Mouse (Mus musculus): ENCODE results near the gene Hira. TPM values are rescaled to one million over a fixed set of nuclear protein-coding genes. Genes with fewer than 3 reads are reported as not detected.
"Not testable (repeated sequence)": the region's sequence is repeated elsewhere in the genome, so short reads cannot be mapped to it uniquely, and the experiment has no call there.

Hira gene
- polyA plus RNA-seq, 1 experiment from 2014 or later = 14.6 TPM

DNA sequence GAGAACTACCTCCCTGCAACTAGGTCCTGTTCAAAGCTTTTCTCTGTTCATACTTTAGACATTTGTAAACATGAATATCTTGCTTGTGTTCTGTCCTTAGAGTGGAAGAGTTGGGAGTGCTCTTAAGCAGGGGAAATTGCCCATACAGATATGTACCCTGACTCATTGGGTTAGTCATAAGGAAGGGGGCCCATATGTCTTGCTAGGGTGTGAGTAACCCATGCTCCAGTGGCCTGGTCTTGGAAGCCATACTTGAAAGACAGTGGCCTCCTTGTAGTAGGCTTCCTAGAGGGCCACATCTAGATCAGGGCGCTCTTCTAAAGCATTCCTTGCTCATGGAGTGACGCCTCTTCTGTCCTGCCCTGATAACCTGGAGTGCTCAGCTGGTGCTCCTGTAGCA lies 73.5 kb downstream of the Hira start:
- WGBS = 97% methylated on average over 2 of the region's 2 CpGs
- H3K4me2 ChIP-seq (replicated peaks; ENCODE audit: low read depth, low read length) = no peak overlapping the region
- H3K27ac ChIP-seq (ENCODE audit: low read depth, low read length) = no peak overlapping the region
- no peak for ATAC-seq (ENCODE audit: low FRiP score, low TSS enrichment)
- H3K9ac ChIP-seq (ENCODE audit: low read depth, low read length) = no peak overlapping the region
- peaks cover 82% of the 10 kb centered on the region for H3K36me3 ChIP-seq (ENCODE audit: control insufficient read depth, insufficient read depth, low read length)
- no peak overlapping the region for H3K4me3 ChIP-seq (ENCODE audit: low read length)
- H3K9me3 ChIP-seq (ENCODE audit: control insufficient read depth, low read length) = no peaks in the 10 kb centered on the region
- no peaks in the 10 kb centered on the region for H3K4me1 ChIP-seq (ENCODE audit: control insufficient read depth, insufficient read depth, low read length)
- no peaks in the 10 kb centered on the region for H3K27me3 ChIP-seq (ENCODE audit: control insufficient read depth, insufficient read depth, low read length)

DNA sequence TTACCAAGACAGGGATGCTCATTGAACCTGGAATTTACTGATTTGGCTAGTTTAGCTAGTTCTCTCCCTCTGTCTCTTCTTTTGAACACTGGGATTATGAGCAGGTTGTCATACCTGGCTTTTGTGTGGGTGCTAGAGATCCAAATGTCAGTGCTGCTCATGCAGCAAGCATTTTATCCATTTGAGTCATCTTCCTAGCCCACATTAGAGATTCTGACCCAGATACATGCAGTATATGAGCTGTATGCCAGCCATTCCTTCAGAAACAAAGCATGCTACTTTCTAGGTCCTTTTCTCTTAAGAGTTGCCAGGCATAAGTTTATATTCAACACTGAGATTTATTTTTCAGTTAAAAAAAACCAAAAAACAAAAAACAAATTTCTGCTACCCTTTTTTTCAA lies 76.0 kb downstream of the Hira start:
- Histone ChIP-seq H3K9ac (ENCODE audit: low read depth, low read length) (no peak overlapping the region), H3K4me3 (ENCODE audit: low read length) (no peak overlapping the region), H3K36me3 (ENCODE audit: control insufficient read depth, insufficient read depth, low read length) (peaks cover 81% of the 10 kb centered on the region), H3K27me3 (ENCODE audit: control insufficient read depth, insufficient read depth, low read length) (no peaks in the 10 kb centered on the region), H3K9me3 (ENCODE audit: control insufficient read depth, low read length) (no peaks in the 10 kb centered on the region), H3K4me1 (ENCODE audit: control insufficient read depth, insufficient read depth, low read length) (no peaks in the 10 kb centered on the region), H3K4me2 (replicated peaks; ENCODE audit: low read depth, low read length) (no peak overlapping the region), H3K27ac (ENCODE audit: low read depth, low read length) (no peak overlapping the region)
- no peak for ATAC-seq (ENCODE audit: low FRiP score, low TSS enrichment)

DNA sequence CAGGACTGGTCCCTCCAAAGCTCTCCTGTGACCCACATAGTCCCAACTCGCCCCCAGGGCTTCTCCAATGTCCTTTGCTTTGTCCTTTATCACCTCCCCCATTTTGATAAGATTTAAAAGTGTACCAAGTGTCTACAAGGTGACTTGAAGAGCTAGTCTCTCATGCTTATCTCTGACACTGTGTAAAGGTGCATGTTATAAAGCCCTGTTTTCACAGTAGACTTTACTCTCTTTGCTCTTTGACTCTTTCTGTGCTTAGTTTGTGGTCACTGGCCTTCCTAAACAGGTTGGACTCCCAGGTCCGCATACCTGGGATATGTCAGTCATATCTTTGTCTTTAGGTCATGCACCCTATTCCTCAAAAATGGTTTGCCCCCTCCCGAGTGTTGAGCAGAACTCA lies 78.2 kb downstream of the Hira start:
- no peak for ATAC-seq (ENCODE audit: low FRiP score, low TSS enrichment)
- WGBS = 86% methylated on average over 3 of the region's 3 CpGs
- Histone ChIP-seq H3K4me2 (replicated peaks; ENCODE audit: low read depth, low read length) (no peak overlapping the region), H3K9ac (ENCODE audit: low read depth, low read length) (no peak overlapping the region), H3K36me3 (ENCODE audit: control insufficient read depth, insufficient read depth, low read length) (peaks cover 63% of the 10 kb centered on the region), H3K4me3 (ENCODE audit: low read length) (no peak overlapping the region), H3K27me3 (ENCODE audit: control insufficient read depth, insufficient read depth, low read length) (no peaks in the 10 kb centered on the region), H3K4me1 (ENCODE audit: control insufficient read depth, insufficient read depth, low read length) (no peaks in the 10 kb centered on the region), H3K27ac (ENCODE audit: low read depth, low read length) (no peak overlapping the region), H3K9me3 (ENCODE audit: control insufficient read depth, low read length) (peaks cover 4% of the 10 kb centered on the region)

DNA sequence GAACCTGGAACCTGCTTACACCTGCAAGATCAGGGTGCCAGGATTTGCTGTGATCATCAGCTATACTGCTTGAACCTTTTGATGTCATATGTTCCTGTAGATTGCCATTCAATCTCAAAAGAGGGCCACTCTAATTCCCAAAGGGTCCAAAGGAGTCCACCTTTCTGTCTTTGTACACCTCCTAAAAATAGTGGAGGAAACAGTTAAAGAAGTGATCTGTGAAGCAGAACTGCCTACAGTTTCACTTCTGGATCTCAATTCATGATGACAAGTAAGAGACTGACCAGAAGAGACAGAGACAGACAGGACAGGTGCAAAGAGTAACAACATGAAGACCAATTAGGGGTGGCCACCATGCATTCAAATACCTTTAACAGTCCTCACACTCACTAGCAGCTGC lies 86.6 kb downstream of the Hira start:
- no peaks in the 10 kb centered on the region for H3K4me1 ChIP-seq (ENCODE audit: control insufficient read depth, insufficient read depth, low read length)
- no peaks in the 10 kb centered on the region for H3K27me3 ChIP-seq (ENCODE audit: control insufficient read depth, insufficient read depth, low read length)
- no peak overlapping the region for H3K27ac ChIP-seq (ENCODE audit: low read depth, low read length)
- peaks cover 10% of the 10 kb centered on the region for H3K9me3 ChIP-seq (ENCODE audit: control insufficient read depth, low read length)
- H3K36me3 ChIP-seq (ENCODE audit: control insufficient read depth, insufficient read depth, low read length) = peaks cover 50% of the 10 kb centered on the region
- no peak for ATAC-seq (ENCODE audit: low FRiP score, low TSS enrichment)
- no peak overlapping the region for H3K4me3 ChIP-seq (ENCODE audit: low read length)
- no peak overlapping the region for H3K9ac ChIP-seq (ENCODE audit: low read depth, low read length)
- no peak overlapping the region for H3K4me2 ChIP-seq (replicated peaks; ENCODE audit: low read depth, low read length)

DNA sequence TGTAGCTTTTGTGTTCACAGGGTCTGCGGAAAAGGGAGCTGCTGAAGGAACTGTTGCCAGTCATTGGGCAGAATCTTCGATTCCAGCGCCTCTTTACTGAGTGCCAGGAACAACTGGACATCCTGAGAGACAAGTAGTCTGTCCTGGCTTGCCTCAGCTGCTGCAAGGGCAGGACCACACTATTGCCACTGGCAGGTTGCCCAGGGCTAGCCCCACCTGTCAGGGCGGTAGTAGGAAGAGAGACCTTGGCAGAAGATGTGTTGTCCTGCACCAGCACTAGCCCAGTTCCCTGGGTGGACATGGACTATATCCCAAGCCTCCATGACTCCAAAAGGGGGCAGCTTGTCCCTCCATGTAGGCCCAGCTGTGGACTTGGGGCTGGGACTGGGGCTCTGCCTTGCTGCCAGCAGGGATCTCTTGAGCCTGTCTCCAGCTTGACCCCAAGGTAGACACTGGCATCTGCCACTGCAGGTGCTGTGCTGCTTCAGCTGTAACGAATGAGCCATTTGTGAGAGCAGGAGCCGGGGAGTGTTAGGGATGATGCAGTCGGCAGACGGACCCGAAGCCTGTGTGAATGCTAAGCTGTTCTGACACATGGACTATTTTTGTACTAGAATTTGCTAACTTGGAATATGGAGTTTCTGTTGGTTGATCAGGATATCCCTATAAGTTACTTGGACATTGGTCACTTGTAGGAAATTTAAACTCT lies 92.7 kb downstream of the Hira start:
- WGBS = 96% methylated on average over 9 of the region's 9 CpGs
- no peak for ATAC-seq (ENCODE audit: low FRiP score, low TSS enrichment)
- H3K9me3 ChIP-seq (ENCODE audit: control insufficient read depth, low read length) = no peaks in the 10 kb centered on the region
- no peak overlapping the region for H3K4me2 ChIP-seq (replicated peaks; ENCODE audit: low read depth, low read length)
- H3K27me3 ChIP-seq (ENCODE audit: control insufficient read depth, insufficient read depth, low read length) = no peaks in the 10 kb centered on the region
- no peak overlapping the region for H3K9ac ChIP-seq (ENCODE audit: low read depth, low read length)
- no peaks in the 10 kb centered on the region for H3K4me1 ChIP-seq (ENCODE audit: control insufficient read depth, insufficient read depth, low read length)
- H3K27ac ChIP-seq (ENCODE audit: low read depth, low read length) = no peak overlapping the region
- peaks cover 39% of the 10 kb centered on the region for H3K36me3 ChIP-seq (ENCODE audit: control insufficient read depth, insufficient read depth, low read length)
- no peak overlapping the region for H3K4me3 ChIP-seq (ENCODE audit: low read length)

DNA sequence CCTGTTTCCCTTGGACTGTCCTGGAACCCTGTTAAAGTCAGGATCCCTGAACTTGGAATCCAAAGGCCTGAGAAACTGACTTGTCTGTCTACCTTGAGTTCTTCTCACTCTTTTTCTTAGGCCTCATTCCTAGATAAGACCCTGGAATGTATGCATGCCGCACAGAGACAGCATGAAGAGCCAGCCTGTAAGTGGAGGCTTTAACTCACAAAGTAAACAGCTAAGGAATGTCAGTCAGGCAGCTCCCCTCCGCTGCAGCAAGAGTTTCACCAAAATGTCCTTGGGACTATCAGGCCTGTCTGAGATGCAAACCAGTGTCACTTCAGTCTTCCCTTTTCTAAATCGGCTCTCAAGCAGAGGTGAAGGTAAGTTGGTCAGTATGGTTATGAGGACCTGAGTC lies 94.0 kb downstream of the Hira start:
- Histone ChIP-seq H3K4me1 (ENCODE audit: control insufficient read depth, insufficient read depth, low read length) (no peaks in the 10 kb centered on the region), H3K9ac (ENCODE audit: low read depth, low read length) (no peak overlapping the region), H3K4me2 (replicated peaks; ENCODE audit: low read depth, low read length) (no peak overlapping the region), H3K9me3 (ENCODE audit: control insufficient read depth, low read length) (no peaks in the 10 kb centered on the region), H3K27ac (ENCODE audit: low read depth, low read length) (no peak overlapping the region), H3K4me3 (ENCODE audit: low read length) (no peak overlapping the region), H3K36me3 (ENCODE audit: control insufficient read depth, insufficient read depth, low read length) (peaks cover 32% of the 10 kb centered on the region), H3K27me3 (ENCODE audit: control insufficient read depth, insufficient read depth, low read length) (no peaks in the 10 kb centered on the region)
- 87% methylated on average over 3 of the region's 3 CpGs for WGBS
- no peak for ATAC-seq (ENCODE audit: low FRiP score, low TSS enrichment)

DNA sequence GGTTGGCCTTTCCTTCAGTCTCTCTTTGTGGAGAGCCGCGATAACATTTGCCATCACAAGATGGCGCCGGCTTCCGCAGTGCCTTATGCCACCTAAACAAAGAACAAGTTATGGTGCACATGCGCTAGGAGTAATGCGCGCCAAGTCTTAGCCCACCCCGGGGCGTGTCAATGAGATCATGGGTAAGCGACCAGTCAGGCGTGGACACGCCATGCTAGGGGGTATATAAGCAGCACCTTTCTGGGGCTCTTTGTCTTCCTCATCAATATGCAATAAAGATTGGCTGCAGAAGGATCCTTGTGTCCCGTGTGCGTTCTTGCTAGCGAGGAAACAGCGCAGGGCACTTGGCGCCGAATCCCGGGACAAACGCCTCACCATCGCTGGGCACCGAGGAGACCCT lies 98.8 kb downstream of the Hira start:
- not testable (repeated sequence) for H3K9me3 ChIP-seq (ENCODE audit: control insufficient read depth, low read length); H3K4me3 ChIP-seq (ENCODE audit: low read length); H3K36me3 ChIP-seq (ENCODE audit: control insufficient read depth, insufficient read depth, low read length); H3K4me1 ChIP-seq (ENCODE audit: control insufficient read depth, insufficient read depth, low read length); H3K9ac ChIP-seq (ENCODE audit: low read depth, low read length); H3K27me3 ChIP-seq (ENCODE audit: control insufficient read depth, insufficient read depth, low read length); H3K27ac ChIP-seq (ENCODE audit: low read depth, low read length); H3K4me2 ChIP-seq (replicated peaks; ENCODE audit: low read depth, low read length); ATAC-seq (ENCODE audit: low FRiP score, low TSS enrichment)
- whole genome bisulfite sequencing = 85% methylated on average over 23 of the region's 23 CpGs

DNA sequence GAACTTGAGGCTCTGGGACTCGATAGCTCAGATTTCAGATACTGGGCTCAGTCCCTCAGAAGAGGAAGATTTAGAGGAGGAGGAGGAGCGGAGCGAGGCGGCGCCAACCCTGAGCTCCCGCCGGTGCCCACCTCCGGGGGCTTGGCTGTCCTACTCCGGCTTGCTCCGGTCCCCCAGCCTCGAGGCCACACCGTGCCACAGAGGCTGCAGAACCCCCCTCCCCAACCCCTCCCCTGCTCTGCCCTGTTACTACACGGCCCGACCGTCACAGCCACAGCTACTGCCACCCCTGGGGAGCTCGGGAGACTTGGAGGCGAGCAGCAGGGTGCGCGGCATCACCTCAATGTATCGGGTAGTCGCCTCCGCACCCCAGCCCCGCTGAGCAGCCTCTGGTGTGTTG lies 99.5 kb downstream of the Hira start:
- H3K27ac ChIP-seq (ENCODE audit: low read depth, low read length) = no peak overlapping the region
- H3K9ac ChIP-seq (ENCODE audit: low read depth, low read length) = no peak overlapping the region
- peaks cover 6% of the 10 kb centered on the region for H3K9me3 ChIP-seq (ENCODE audit: control insufficient read depth, low read length)
- no peak overlapping the region for H3K4me3 ChIP-seq (ENCODE audit: low read length)
- no peaks in the 10 kb centered on the region for H3K4me1 ChIP-seq (ENCODE audit: control insufficient read depth, insufficient read depth, low read length)
- H3K27me3 ChIP-seq (ENCODE audit: control insufficient read depth, insufficient read depth, low read length) = no peaks in the 10 kb centered on the region
- ATAC-seq (ENCODE audit: low FRiP score, low TSS enrichment) = no peak; the same call in 1 of the 2 replicates
- 0 out of 2 replicates have a peak, but pooled peaks cover under 1% of the 10 kb centered on the region for H3K36me3 ChIP-seq (ENCODE audit: control insufficient read depth, insufficient read depth, low read length)
- H3K4me2 ChIP-seq (replicated peaks; ENCODE audit: low read depth, low read length) = no peak overlapping the region
- WGBS = 80% methylated on average over 16 of the region's 23 CpGs

DNA sequence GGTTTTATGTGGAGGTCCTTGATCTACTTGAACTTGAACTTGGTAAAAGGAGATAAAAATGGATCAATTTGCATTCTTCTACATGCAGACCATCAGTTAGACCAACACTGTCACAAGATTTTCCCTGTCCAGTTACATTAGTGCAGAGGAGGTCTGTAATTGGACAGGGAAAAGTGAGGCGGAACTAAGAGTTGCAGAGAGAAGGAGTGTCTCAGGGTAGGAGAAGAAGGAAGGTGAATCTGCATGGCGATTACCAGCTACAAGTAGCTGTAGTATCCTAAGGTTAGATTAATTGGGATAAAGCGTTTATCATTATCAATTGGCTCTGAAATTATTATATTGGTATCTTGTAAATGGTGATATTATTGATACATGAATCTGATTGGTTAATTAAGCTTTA lies 109.5 kb downstream of the Hira start:
- no peak overlapping the region for H3K27ac ChIP-seq (ENCODE audit: low read depth, low read length)
- no peaks in the 10 kb centered on the region for H3K9me3 ChIP-seq (ENCODE audit: control insufficient read depth, low read length)
- no peak overlapping the region for H3K4me3 ChIP-seq (ENCODE audit: low read length)
- H3K9ac ChIP-seq (ENCODE audit: low read depth, low read length) = no peak overlapping the region
- no peaks in the 10 kb centered on the region for H3K27me3 ChIP-seq (ENCODE audit: control insufficient read depth, insufficient read depth, low read length)
- H3K36me3 ChIP-seq (ENCODE audit: control insufficient read depth, insufficient read depth, low read length) = no peaks in the 10 kb centered on the region
- ATAC-seq (ENCODE audit: low FRiP score, low TSS enrichment) = no peak
- 94% methylated on average over 3 of the region's 3 CpGs for WGBS
- no peak overlapping the region for H3K4me2 ChIP-seq (replicated peaks; ENCODE audit: low read depth, low read length)
- H3K4me1 ChIP-seq (ENCODE audit: control insufficient read depth, insufficient read depth, low read length) = no peaks in the 10 kb centered on the region
